25 mouse cellular contexts compared by ENCODE assay signal in genomic region chr15:57465996-57466395, GRCm38 (mm10). TPM values are rescaled to one million over a fixed set of nuclear protein-coding genes. Genes with fewer than 3 reads are reported as not detected.
"Had no signal": no experiment of that assay in that cellular context is flagged by ENCODE, and none has a peak within 500 bp of the region (broad histone marks: within the 10 kb centered on the region; RNA-seq: fewer than 3 reads in every experiment).

No protein-coding gene starts in this region.

- H3K4me1 ChIP-seq: lung, embryonic 15.5 days; midbrain, embryonic 13.5 days; neural tube, embryonic 13.5 days; neural tube, embryonic 15.5 days had no signal

- ATAC-seq: liver, postnatal 0 days; lung, postnatal 0 days; midbrain, embryonic 13.5 days; midbrain, embryonic 16.5 days had no signal

- H3K9me3 ChIP-seq: lung, embryonic 15.5 days; midbrain, embryonic 13.5 days; neural tube, embryonic 13.5 days; neural tube, embryonic 15.5 days had no signal

- H3K4me2 ChIP-seq: lung, embryonic 15.5 days; midbrain, embryonic 11.5 days; midbrain, embryonic 13.5 days; neural tube, embryonic 13.5 days; neural tube, embryonic 15.5 days had no signal

- H3K27ac ChIP-seq: lung, embryonic 15.5 days; midbrain, embryonic 13.5 days; neural tube, embryonic 13.5 days; neural tube, embryonic 15.5 days had no signal

- H3K36me3 ChIP-seq: lung, embryonic 15.5 days; midbrain, embryonic 13.5 days; neural tube, embryonic 13.5 days; neural tube, embryonic 15.5 days had no signal

- H3K9ac ChIP-seq: liver, postnatal 0 days; lung, embryonic 15.5 days; midbrain, embryonic 13.5 days; neural tube, embryonic 13.5 days; neural tube, embryonic 15.5 days had no signal

- H3K4me3 ChIP-seq: lung, embryonic 15.5 days; midbrain, embryonic 13.5 days; myocyte; neural tube, embryonic 13.5 days; neural tube, embryonic 15.5 days had no signal

- DNase-seq: liver, postnatal 0 days; lung, adult 2 months; lung, postnatal 4 days; retina, postnatal 1 day; right cerebral cortex, adult 18-20 months; right cerebral cortex, postnatal 25 days; right cerebral cortex, postnatal 4 days; spleen, adult 18-20 months; thymus, adult 18-20 months; thymus, postnatal 14 days; thymus, postnatal 36 days had no signal

- H3K27me3 ChIP-seq: lung, embryonic 15.5 days; midbrain, embryonic 13.5 days; neural tube, embryonic 13.5 days; neural tube, embryonic 15.5 days had no signal

RNA-seq across cellular contexts. Expression of gene Slc22a22, which starts 11.4 kb away (rescaled TPM):
- total RNA-seq: megakaryocyte, adult 5-6 weeks had no signal
- polyA plus RNA-seq: liver, postnatal 0 days; lung, embryonic 15.5 days; lung, postnatal 0 days; midbrain, embryonic 11.5 days; midbrain, embryonic 13.5 days; midbrain, embryonic 16.5 days; myocyte; neural tube, embryonic 11.5 days; neural tube, embryonic 13.5 days; neural tube, embryonic 15.5 days; small intestine, adult 2 months; stomach, embryonic 14.5 days; stomach, embryonic 16.5 days; thymus, postnatal 0 days had no signal
